Comparison of ENCODE assay signal across 8 mouse cellular contexts in genomic region chr3:27193844-27194317, GRCm38 (mm10). TPM values are rescaled to one million over a fixed set of nuclear protein-coding genes. Genes with fewer than 3 reads are reported as not detected.
DNase-seq lines count a peak whose midpoint lies in the region; ATAC-seq lines count a peak whose summit lies in the region.

No protein-coding gene starts in this region.

- peak; percentile 79 for ATAC-seq in megakaryocyte progenitor cell, adult 5-6 weeks (replicated peaks; ENCODE audit: poor library complexity)

- DNase-seq in thymus, postnatal 14 days: peak; percentile 14
- no peak for DNase-seq in thymus, adult 18-20 months
- DNase-seq in heart, adult 8-10 months (ENCODE audit: low spot score): peak; percentile 59
- peak; percentile 65 to 78 for DNase-seq in kidney, postnatal 25 days
- DNase-seq in gastrocnemius, adult 8-10 months (ENCODE audit: low spot score in 2 of 2): no peak
- DNase-seq in cerebellum, postnatal 25 days: no peak
- no peak for DNase-seq in urinary bladder, adult 2 months (ENCODE audit: low spot score)

RNA-seq across cellular contexts. Expression of gene Nceh1, which starts 11.1 kb away (rescaled TPM):
- 100 to 1,000 TPM; 183 to 266 (median 229) TPM for total RNA-seq in heart, adult 8-10 months (2022)
- 17.6 and 18.4 TPM in 2 replicates for total RNA-seq in megakaryocyte progenitor cell, adult 5-6 weeks (2015)
- total RNA-seq in megakaryocyte progenitor cell, adult 5-6 weeks (2017): 16.8 and 17.5 TPM in 2 replicates
- total RNA-seq in gastrocnemius, adult 8-10 months (2022): 10 to 100 TPM; 13.8 to 19.7 (median 17.4) TPM
- polyA plus RNA-seq in urinary bladder, adult 2 months (2012; rRNA removed): 5.8 and 7.9 TPM in 2 replicates

RNA-seq across cellular contexts. Expression of gene Ect2, which starts 40.2 kb away (rescaled TPM):
- under 1 TPM; 0.12 to 0.43 (median 0.29) TPM for total RNA-seq in heart, adult 8-10 months (2022)
- 76.1 and 84.2 TPM in 2 replicates for total RNA-seq in megakaryocyte progenitor cell, adult 5-6 weeks (2015)
- total RNA-seq in megakaryocyte progenitor cell, adult 5-6 weeks (2017): 74.3 and 75.3 TPM in 2 replicates
- under 1 TPM in 3 of 4 experiments, not detected in 1; 0.18 to 0.83 (median 0.22) TPM for total RNA-seq in gastrocnemius, adult 8-10 months (2022)
- polyA plus RNA-seq in urinary bladder, adult 2 months (2012; rRNA removed): 1.3 and 1.4 TPM in 2 replicates

Comparison
In these comparisons a context has a peak if more than half of its experiments do, and no peak if none do; other contexts are left out.
1. DNase-seq: peak in thymus, postnatal 14 days (single experiment), heart, adult 8-10 months (single experiment) and kidney, postnatal 25 days (2 of 2); none in thymus, adult 18-20 months (0 of 2), gastrocnemius, adult 8-10 months (0 of 2), cerebellum, postnatal 25 days (0 of 2) and urinary bladder, adult 2 months (single experiment).
2. RNA of gene Nceh1, which starts 11.1 kb away (total RNA-seq): 183 to 266 TPM in heart, adult 8-10 months; 13.8 to 19.7 TPM in gastrocnemius, adult 8-10 months and 16.8 to 18.4 TPM in megakaryocyte progenitor cell, adult 5-6 weeks; every median in the first group is over 4 times any median in the second.
3. RNA of gene Ect2, which starts 40.2 kb away (total RNA-seq): 74.3 to 84.2 TPM in megakaryocyte progenitor cell, adult 5-6 weeks; 0.12 to 0.43 TPM in heart, adult 8-10 months and 0.18 to 0.83 TPM in gastrocnemius, adult 8-10 months; every median in the first group is over 10 times any median in the second.